Mouse (Mus musculus) embryonic facial prominence, embryonic 13.5 days (tissue): Measurements from ENCODE around the gene Hint2. TPM values are rescaled to one million over a fixed set of nuclear protein-coding genes. Genes with fewer than 3 reads are reported as not detected.
A peak's percentile ranks its signal among the peaks of the same experiment; 100 is the strongest.

Experiments used
- ATAC-seq: fragments of 200-750 bp; cut with Nextera tagmentation; 2 replicates; pipeline ENCODE4 v1.8.0; 2017; ENCODE audit warnings: low read depth; ENCODE audit not compliant: insufficient number of reproducible peaks, insufficient read depth, low FRiP score, low TSS enrichment
- H3K27ac ChIP-seq: fragments of 300-500 bp; sonication (generic); 2 replicates; pipeline ENCODE4 v1.5.1; 2015; ENCODE audit warnings: moderate library complexity, mild to moderate bottlenecking, inconsistent platforms
- H3K27me3 ChIP-seq: fragments of 300-500 bp; sonication (generic); 2 replicates; pipeline ENCODE4 v1.6.1; 2015; ENCODE audit warnings: mild to moderate bottlenecking, inconsistent platforms
- H3K36me3 ChIP-seq: fragments of 300-500 bp; sonication (generic); 2 replicates; pipeline ENCODE4 v1.6.1; 2015; ENCODE audit warnings: mild to moderate bottlenecking, inconsistent platforms
- H3K4me1 ChIP-seq: fragments of 300-500 bp; sonication (generic); 2 replicates; pipeline ENCODE4 v1.6.1; 2015; ENCODE audit warnings: inconsistent platforms
- H3K4me2 ChIP-seq: fragments of 300-500 bp; sonication (generic); 2 replicates; pipeline ENCODE4 v1.6.1; 2015; ENCODE audit warnings: moderate library complexity, mild to moderate bottlenecking, inconsistent platforms
- H3K4me3 ChIP-seq: fragments of 300-500 bp; sonication (generic); 2 replicates; pipeline ENCODE4 v1.5.1; 2015; ENCODE audit warnings: mild to moderate bottlenecking, inconsistent platforms
- H3K9ac ChIP-seq: fragments of 300-500 bp; sonication (generic); 2 replicates; pipeline ENCODE4 v1.6.1; 2015; ENCODE audit warnings: mild to moderate bottlenecking, inconsistent platforms
- H3K9me3 ChIP-seq: fragments of 300-500 bp; sonication (generic); 2 replicates; pipeline ENCODE4 v1.6.1; 2016; ENCODE audit warnings: inconsistent platforms
- WGBS: fragments of 180-500 bp; shearing (Covaris S2); methylation state at CpG from one replicate; pipeline ENCODE4 v1.1.7; 2015; ENCODE audit warnings: mixed read lengths; 5-methylcytosine and 5-hydroxymethylcytosine counted together
- polyA plus RNA-seq: library from polyadenylated mRNA; unstranded; fragments of >200 nt; fragmentation: Nextera tagmentation; extraction: Ambion mirVana; gene quantifications from 2 replicates; pipeline ENCODE4 v1.2.1, GENCODE M21; 2015

Gene Hint2
- polyA plus RNA-seq, 1 experiment from 2014 or later, result 92.1 TPM

GRCm38 (mm10) chr4:43653161-43654015, 2.9 kb downstream of the Hint2 start, which contains the start of gene Spag8:
TSS of gene Spag8 (minus strand) at chr4:43653594.
- peak within 1 kb of the TSS; percentile 54 for H3K9ac ChIP-seq
- H3K4me1 ChIP-seq, result peaks cover 15% of the 10 kb centered on the region
- WGBS, result 13% methylated on average over 24 of the region's 24 CpGs

GRCm38 (mm10) chr4:43652726-43653125, 3.5 kb downstream of the Hint2 start:
- 92% methylated on average over 4 of the region's 4 CpGs for WGBS
- ATAC-seq, result no peak
- Histone ChIP-seq H3K9me3 (0 out of 2 replicates have a peak, but pooled peaks cover 7% of the 10 kb centered on the region), H3K9ac (peak overlapping the region; percentile 54), H3K36me3 (peaks cover 30% of the 10 kb centered on the region), H3K27ac (no peak overlapping the region), H3K27me3 (no peaks in the 10 kb centered on the region), H3K4me1 (peaks cover 15% of the 10 kb centered on the region), H3K4me2 (peak overlapping the region; percentile 54), H3K4me3 (0 out of 2 replicates have a peak overlapping the region, but pooled peaks have one; percentile 32)

More at GRCm38 (mm10) chr4:43653161-43654015, 2.9 kb downstream of the Hint2 start, which contains the start of gene Spag8:
- Histone ChIP-seq H3K27me3 (no peaks in the 10 kb centered on the region), H3K36me3 (peaks cover 28% of the 10 kb centered on the region), H3K4me2 (peak within 1 kb of the TSS; percentile 54), H3K9me3 (0 out of 2 replicates have a peak, but pooled peaks cover 7% of the 10 kb centered on the region), H3K4me3 (peak within 1 kb of the TSS; percentile 32), H3K27ac (no peak within 1 kb of the TSS)
- ATAC-seq, result no peak

DNA sequence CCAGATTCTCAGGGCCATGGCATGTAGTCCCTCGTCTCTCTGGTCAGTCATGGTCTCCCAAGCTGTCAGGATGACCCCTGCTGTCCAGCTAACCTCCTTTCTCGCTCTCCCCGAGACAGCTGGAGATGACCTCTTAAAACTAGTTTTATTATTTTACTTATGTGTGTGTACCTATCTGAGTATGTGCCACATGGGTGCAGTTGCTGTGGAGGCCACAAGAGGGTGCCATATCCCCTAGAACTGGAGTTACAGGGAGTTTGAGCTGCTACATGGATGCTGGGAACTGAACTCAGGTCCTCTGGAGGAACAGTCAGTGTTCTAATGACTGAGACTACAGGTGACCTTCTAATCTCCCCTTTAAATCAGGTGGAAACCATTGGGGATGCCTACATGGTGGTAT, 6.5 kb downstream of the Hint2 start:
- no peak for ATAC-seq

GRCm38 (mm10) chr4:43640491-43640890, 15.8 kb downstream of the Hint2 start:
- H3K4me2 ChIP-seq, result no peak overlapping the region
- H3K36me3 ChIP-seq, result peaks cover 41% of the 10 kb centered on the region
- H3K27me3 ChIP-seq, result no peaks in the 10 kb centered on the region
- peak; percentile 22; the same call in 1 of the 2 replicates for ATAC-seq
- H3K27ac ChIP-seq, result no peak overlapping the region
- H3K9me3 ChIP-seq, result no peaks in the 10 kb centered on the region
- peaks cover 12% of the 10 kb centered on the region for H3K4me1 ChIP-seq
- no peak overlapping the region for H3K4me3 ChIP-seq
- WGBS, result 81% methylated on average over 6 of the region's 6 CpGs
- H3K9ac ChIP-seq, result no peak overlapping the region

More for the DNA sequence above, 6.5 kb downstream of the Hint2 start:
- H3K4me2 ChIP-seq, result no peak overlapping the region
- H3K27me3 ChIP-seq, result no peaks in the 10 kb centered on the region
- H3K4me3 ChIP-seq, result no peak overlapping the region
- 0 out of 2 replicates have a peak, but pooled peaks cover 4% of the 10 kb centered on the region for H3K4me1 ChIP-seq
- H3K9me3 ChIP-seq, result 0 out of 2 replicates have a peak, but pooled peaks cover 7% of the 10 kb centered on the region
- no peak overlapping the region for H3K27ac ChIP-seq
- 92% methylated on average over 3 of the region's 3 CpGs for WGBS
- H3K9ac ChIP-seq, result no peak overlapping the region
- H3K36me3 ChIP-seq, result peaks cover 47% of the 10 kb centered on the region

- H3K9ac ChIP-seq, result no peak overlapping the region
- no peaks in the 10 kb centered on the region for H3K27me3 ChIP-seq
- no peak for ATAC-seq
- peaks cover 38% of the 10 kb centered on the region for H3K36me3 ChIP-seq
- WGBS, result 62% methylated on average over 9 of the region's 9 CpGs
- no peak overlapping the region for H3K4me3 ChIP-seq
- H3K4me2 ChIP-seq, result no peak overlapping the region
- peaks cover 12% of the 10 kb centered on the region for H3K4me1 ChIP-seq
- no peak overlapping the region for H3K27ac ChIP-seq
- H3K9me3 ChIP-seq, result no peaks in the 10 kb centered on the region
Observed at GRCm38 (mm10) chr4:43640076-43640475, 16.2 kb downstream of the Hint2 start.

DNA sequence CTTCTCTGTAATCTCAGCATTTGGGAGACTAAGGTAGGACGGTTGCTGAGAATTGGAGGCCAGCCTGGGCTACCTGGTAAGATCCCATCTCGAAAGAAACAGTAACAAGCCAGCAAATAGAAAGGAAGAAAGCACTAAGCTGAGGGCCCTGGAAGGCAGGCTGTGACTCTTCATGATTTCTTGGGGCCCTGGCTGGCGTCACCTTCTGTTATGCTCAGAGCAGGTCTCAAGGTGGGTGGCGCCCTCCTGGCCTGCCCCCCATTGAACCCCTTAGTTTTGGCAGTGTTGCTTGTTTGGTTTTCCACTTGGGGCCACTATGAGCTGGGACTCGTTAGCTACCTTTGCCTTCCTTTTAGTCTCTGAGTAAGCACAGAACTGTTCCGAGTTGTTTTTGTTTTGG, 19.5 kb downstream of the Hint2 start:
- H3K9ac ChIP-seq, result 0 out of 2 replicates have a peak overlapping the region, but pooled peaks have one; percentile 17
- no peaks in the 10 kb centered on the region for H3K9me3 ChIP-seq
- WGBS, result 65% methylated on average over 6 of the region's 6 CpGs
- H3K36me3 ChIP-seq, result peaks cover 9% of the 10 kb centered on the region; the same call in 1 of the 2 replicates
- H3K27me3 ChIP-seq, result peaks cover 7% of the 10 kb centered on the region; the same call in 1 of the 2 replicates
- H3K4me1 ChIP-seq, result peaks cover 38% of the 10 kb centered on the region
- H3K4me3 ChIP-seq, result no peak overlapping the region
- H3K4me2 ChIP-seq, result no peak overlapping the region
- no peak for ATAC-seq
- H3K27ac ChIP-seq, result no peak overlapping the region

DNA sequence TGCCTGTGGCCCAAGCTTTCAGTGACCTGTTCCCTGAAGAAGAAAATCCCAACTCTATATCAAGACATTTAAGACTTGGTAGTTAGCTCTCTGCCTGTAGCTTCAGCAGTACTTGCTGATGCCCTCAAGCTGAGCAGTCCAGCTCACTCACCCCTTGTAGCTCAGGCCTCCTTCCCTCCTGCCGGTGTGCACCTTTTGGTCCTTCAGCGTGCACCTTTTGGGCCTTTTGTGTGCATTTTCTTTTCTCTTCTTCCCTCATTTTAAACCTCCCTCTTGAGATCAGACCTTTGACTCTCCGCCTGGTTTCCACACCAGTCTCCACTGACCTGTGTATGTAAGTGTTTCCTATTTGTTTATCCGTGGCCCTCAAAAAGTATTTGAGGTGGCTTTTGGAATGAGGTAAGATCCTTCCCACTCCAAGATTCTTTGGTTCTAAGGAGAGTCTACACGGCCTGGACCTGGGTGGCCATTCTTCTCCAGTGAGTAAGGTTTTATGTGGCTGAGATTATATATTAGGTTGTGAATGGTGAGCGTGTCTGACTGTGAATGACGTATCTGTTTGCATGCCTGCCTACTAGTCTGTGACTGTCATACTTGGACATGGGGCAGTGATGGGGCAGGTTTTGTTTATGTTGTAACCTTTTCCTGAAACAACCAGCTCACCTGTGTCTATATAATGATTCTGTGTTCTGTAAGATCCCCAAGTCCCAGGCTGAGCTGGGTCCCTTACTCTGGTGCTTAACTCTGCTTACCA, 21.5 kb downstream of the Hint2 start:
- ATAC-seq, result no peak
- H3K4me3 ChIP-seq, result no peak overlapping the region
- no peaks in the 10 kb centered on the region for H3K36me3 ChIP-seq
- no peak overlapping the region for H3K27ac ChIP-seq
- H3K9me3 ChIP-seq, result no peaks in the 10 kb centered on the region
- peaks cover 7% of the 10 kb centered on the region; the same call in 1 of the 2 replicates for H3K27me3 ChIP-seq
- no peak overlapping the region for H3K4me2 ChIP-seq
- no peak overlapping the region for H3K9ac ChIP-seq
- peaks cover 52% of the 10 kb centered on the region for H3K4me1 ChIP-seq
- WGBS, result 88% methylated on average over 7 of the region's 7 CpGs

GRCm38 (mm10) chr4:43633736-43634135, 22.5 kb downstream of the Hint2 start:
- no peak overlapping the region for H3K27ac ChIP-seq
- WGBS, result 96% methylated on average over 2 of the region's 2 CpGs
- peaks cover 49% of the 10 kb centered on the region for H3K4me1 ChIP-seq
- no peaks in the 10 kb centered on the region for H3K9me3 ChIP-seq
- H3K4me2 ChIP-seq, result peak overlapping the region; percentile 83
- 0 out of 2 replicates have a peak overlapping the region, but pooled peaks have one; percentile 3 for H3K4me3 ChIP-seq
- 0 out of 2 replicates have a peak overlapping the region, but pooled peaks have one; percentile 96 for H3K9ac ChIP-seq
- peaks cover 7% of the 10 kb centered on the region; the same call in 1 of the 2 replicates for H3K27me3 ChIP-seq
- no peak for ATAC-seq
- H3K36me3 ChIP-seq, result no peaks in the 10 kb centered on the region

DNA sequence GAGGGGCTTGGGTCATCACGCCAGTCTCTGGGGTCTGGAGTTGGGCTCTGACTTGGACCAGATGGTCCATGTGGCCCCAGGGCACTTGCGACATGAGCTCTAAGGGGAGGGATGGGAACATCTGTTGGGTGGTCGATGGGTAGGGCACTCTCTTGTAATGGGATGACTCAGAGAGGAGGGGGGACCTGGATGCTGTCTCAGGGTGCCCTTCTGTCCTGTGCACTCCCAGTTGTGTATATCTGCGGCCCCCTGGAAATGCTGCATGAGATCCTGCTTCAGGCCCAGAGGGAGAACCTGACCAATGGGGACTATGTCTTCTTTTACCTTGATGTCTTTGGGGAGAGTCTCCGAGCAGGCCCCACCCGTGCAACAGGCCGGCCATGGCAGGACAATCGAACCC, 23.0 kb downstream of the Hint2 start:
- Histone ChIP-seq H3K9ac (0 out of 2 replicates have a peak overlapping the region, but pooled peaks have one; percentile 96), H3K9me3 (no peaks in the 10 kb centered on the region), H3K27ac (no peak overlapping the region), H3K4me2 (peak overlapping the region; percentile 83), H3K4me1 (peaks cover 48% of the 10 kb centered on the region), H3K4me3 (0 out of 2 replicates have a peak overlapping the region, but pooled peaks have one; percentile 73), H3K27me3 (peaks cover 7% of the 10 kb centered on the region; the same call in 1 of the 2 replicates), H3K36me3 (no peaks in the 10 kb centered on the region)
- ATAC-seq, result 0 out of 2 replicates have a peak, but pooled peaks have one; percentile 17
- 66% methylated on average over 8 of the region's 8 CpGs for WGBS

DNA sequence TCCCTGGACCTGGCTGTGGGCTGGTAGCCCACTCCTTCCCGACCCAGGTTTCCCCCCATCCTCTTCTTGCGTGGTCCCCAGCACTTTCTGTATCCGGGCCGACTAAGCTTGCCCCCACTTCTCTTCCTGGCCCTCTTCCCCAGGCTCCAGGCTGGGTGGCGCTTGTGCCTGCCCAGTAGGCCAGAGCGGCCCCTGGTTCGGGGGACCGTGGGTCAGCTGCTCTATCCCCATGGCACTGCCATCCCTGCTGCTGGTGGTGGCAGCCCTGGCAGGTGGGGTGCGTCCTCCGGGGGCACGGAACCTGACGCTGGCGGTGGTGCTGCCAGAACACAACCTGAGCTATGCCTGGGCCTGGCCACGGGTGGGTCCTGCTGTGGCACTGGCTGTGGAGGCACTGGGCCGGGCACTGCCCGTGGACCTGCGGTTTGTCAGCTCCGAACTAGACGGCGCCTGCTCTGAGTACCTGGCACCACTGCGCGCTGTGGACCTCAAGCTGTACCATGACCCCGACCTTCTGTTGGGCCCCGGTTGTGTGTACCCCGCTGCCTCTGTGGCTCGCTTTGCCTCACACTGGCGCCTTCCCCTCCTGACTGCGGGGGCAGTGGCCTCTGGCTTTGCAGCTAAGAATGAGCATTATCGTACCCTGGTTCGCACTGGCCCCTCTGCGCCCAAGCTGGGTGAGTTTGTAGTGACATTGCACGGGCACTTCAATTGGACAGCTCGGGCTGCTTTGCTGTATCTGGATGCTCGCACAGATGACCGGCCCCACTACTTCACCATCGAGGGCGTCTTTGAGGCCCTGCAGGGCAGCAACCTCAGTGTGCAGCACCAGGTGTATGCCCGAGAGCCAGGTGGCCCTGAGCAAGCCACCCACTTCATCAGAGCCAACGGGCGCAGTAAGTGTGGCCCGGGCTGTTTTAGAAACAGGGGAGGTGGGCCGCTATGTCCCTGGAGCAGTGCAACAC, 24.0 kb downstream of the Hint2 start:
- H3K27ac ChIP-seq, result peak overlapping the region; percentile 87
- no peaks in the 10 kb centered on the region for H3K36me3 ChIP-seq
- peak overlapping the region; percentile 96 for H3K9ac ChIP-seq
- no peaks in the 10 kb centered on the region for H3K9me3 ChIP-seq
- 43% methylated on average over 42 of the region's 42 CpGs for WGBS
- peak overlapping the region; percentile 73 for H3K4me3 ChIP-seq
- no peak for ATAC-seq
- H3K4me1 ChIP-seq, result peaks cover 48% of the 10 kb centered on the region
- H3K27me3 ChIP-seq, result peaks cover 7% of the 10 kb centered on the region; the same call in 1 of the 2 replicates
- H3K4me2 ChIP-seq, result peak overlapping the region; percentile 83
